Mouse (Mus musculus): ENCODE data around the gene E130208F15Rik. TPM values are rescaled to one million over a fixed set of nuclear protein-coding genes. Genes with fewer than 3 reads are reported as not detected.

E130208F15Rik gene
- polyA plus RNA-seq, 1 experiment = 0.66 TPM

GRCm38 (mm10) chr7:30306083-30306779, 15.3 kb upstream of the E130208F15Rik start:
- DNase-seq (ENCODE audit: extremely low spot score in 1 of 2, low spot score in 1 of 2) = no peak

- DNase-seq (ENCODE audit: extremely low spot score in 1 of 2, low spot score in 1 of 2) = peak; percentile 97
Observed at GRCm38 (mm10) chr7:30308076-30309005, 13.2 kb upstream of the E130208F15Rik start, which contains the start of gene Alkbh6. TSS of gene Alkbh6 (plus strand) at chr7:30308717.

- DNase-seq (ENCODE audit: extremely low spot score in 1 of 2, low spot score in 1 of 2) = no peak
Observed at GRCm38 (mm10) chr7:30309395-30310129, 12.0 kb upstream of the E130208F15Rik start.

- no peak for DNase-seq (ENCODE audit: extremely low spot score in 1 of 2, low spot score in 1 of 2)
Observed at GRCm38 (mm10) chr7:30310136-30310535, 11.4 kb upstream of the E130208F15Rik start.

- DNase-seq (ENCODE audit: extremely low spot score in 1 of 2, low spot score in 1 of 2) = no peak
Observed at GRCm38 (mm10) chr7:30313666-30314320, 7.7 kb upstream of the E130208F15Rik start.

GRCm38 (mm10) chr7:30314721-30315155, 6.8 kb upstream of the E130208F15Rik start, which contains the start of gene Syne4:
TSS of gene Syne4 (plus strand) at chr7:30314807.
- no peak for DNase-seq (ENCODE audit: extremely low spot score in 1 of 2, low spot score in 1 of 2)

- no peak for DNase-seq (ENCODE audit: extremely low spot score in 1 of 2, low spot score in 1 of 2)
Observed at GRCm38 (mm10) chr7:30315559-30316529, 5.7 kb upstream of the E130208F15Rik start.

- no peak for DNase-seq (ENCODE audit: extremely low spot score in 1 of 2, low spot score in 1 of 2)
Observed at GRCm38 (mm10) chr7:30318142-30318541, 3.4 kb upstream of the E130208F15Rik start.

- no peak for DNase-seq (ENCODE audit: extremely low spot score in 1 of 2, low spot score in 1 of 2)
Observed at GRCm38 (mm10) chr7:30320946-30321345, 594 bp upstream of the E130208F15Rik start.

GRCm38 (mm10) chr7:30322285-30322667, 736 bp downstream of the E130208F15Rik start:
- DNase-seq (ENCODE audit: extremely low spot score in 1 of 2, low spot score in 1 of 2) = peak; percentile 94 to 97

- DNase-seq (ENCODE audit: extremely low spot score in 1 of 2, low spot score in 1 of 2) = no peak
Observed at GRCm38 (mm10) chr7:30322865-30323264, 1.3 kb downstream of the E130208F15Rik start.

- no peak for DNase-seq (ENCODE audit: extremely low spot score in 1 of 2, low spot score in 1 of 2)
Observed at GRCm38 (mm10) chr7:30323795-30324194, 2.3 kb downstream of the E130208F15Rik start, which contains the start of gene Sdhaf1. TSS of gene Sdhaf1 (minus strand) at chr7:30323895.

GRCm38 (mm10) chr7:30324300-30324944, 2.9 kb downstream of the E130208F15Rik start:
- peak; percentile 62 to 79 for DNase-seq (ENCODE audit: extremely low spot score in 1 of 2, low spot score in 1 of 2)

- no peak for DNase-seq (ENCODE audit: extremely low spot score in 1 of 2, low spot score in 1 of 2)
Observed at GRCm38 (mm10) chr7:30325364-30325763, 3.8 kb downstream of the E130208F15Rik start.

- no peak for DNase-seq (ENCODE audit: extremely low spot score in 1 of 2, low spot score in 1 of 2)
Observed at GRCm38 (mm10) chr7:30326427-30326826, 4.9 kb downstream of the E130208F15Rik start.

GRCm38 (mm10) chr7:30327140-30327539, 5.6 kb downstream of the E130208F15Rik start:
- DNase-seq (ENCODE audit: extremely low spot score in 1 of 2, low spot score in 1 of 2) = no peak

- no peak for DNase-seq (ENCODE audit: extremely low spot score in 1 of 2, low spot score in 1 of 2)
Observed at GRCm38 (mm10) chr7:30328379-30328778, 6.8 kb downstream of the E130208F15Rik start.

- peak; percentile 95 to 98 for DNase-seq (ENCODE audit: extremely low spot score in 1 of 2, low spot score in 1 of 2)
Observed at GRCm38 (mm10) chr7:30331887-30332286, 10.3 kb downstream of the E130208F15Rik start.
